Mouse (Mus musculus) frontal cortex, postnatal 14 days (tissue): ENCODE results near the gene Sult4a1.

ENCODE experiments used
- DNase-seq, 2 experiments: peaks; one replicate each; pipeline ENCODE4 v3.0.0; 2022; ENCODE audit warnings: low spot score in 2 of 2

The Sult4a1 gene

GRCm38 (mm10) chr15:84105105-84105923 is at the start of gene Sult4a1:
Gene Sult4a1 (minus strand): TSS chr15:84105754.
- DNase-seq = peak; percentile 41 to 54

- no peak for DNase-seq
These were observed 35.4 kb upstream of the Sult4a1 start for GRCm38 (mm10) chr15:84140929-84141328.

GRCm38 (mm10) chr15:84140109-84140508 is 34.6 kb upstream of the Sult4a1 start:
- DNase-seq = no peak

- no peak for DNase-seq
These were observed 34.0 kb upstream of the Sult4a1 start for GRCm38 (mm10) chr15:84139592-84140005.

GRCm38 (mm10) chr15:84136473-84137415 is 31.2 kb upstream of the Sult4a1 start:
- DNase-seq = no peak

- no peak for DNase-seq
These were observed 29.9 kb upstream of the Sult4a1 start for GRCm38 (mm10) chr15:84135472-84135871.

- DNase-seq = no peak
These were observed 27.9 kb upstream of the Sult4a1 start for GRCm38 (mm10) chr15:84133440-84133839.

- no peak for DNase-seq
These were observed 26.4 kb upstream of the Sult4a1 start for GRCm38 (mm10) chr15:84131971-84132370.

- no peak for DNase-seq
These were observed 25.7 kb upstream of the Sult4a1 start for GRCm38 (mm10) chr15:84131096-84131786.

GRCm38 (mm10) chr15:84126871-84127270 is 21.3 kb upstream of the Sult4a1 start:
- DNase-seq = no peak

GRCm38 (mm10) chr15:84126447-84126846 is 20.9 kb upstream of the Sult4a1 start:
- no peak for DNase-seq

GRCm38 (mm10) chr15:84124086-84124485 is 18.5 kb upstream of the Sult4a1 start:
- no peak for DNase-seq

GRCm38 (mm10) chr15:84123075-84123474 is 17.5 kb upstream of the Sult4a1 start, which contains the start of gene Pnpla5:
Gene Pnpla5 (minus strand): TSS chr15:84123175.
- no peak for DNase-seq

- DNase-seq = no peak
These were observed 15.5 kb upstream of the Sult4a1 start for GRCm38 (mm10) chr15:84121036-84121435.

GRCm38 (mm10) chr15:84120612-84121011 is 15.1 kb upstream of the Sult4a1 start:
- no peak for DNase-seq

GRCm38 (mm10) chr15:84116466-84116865 is 10.9 kb upstream of the Sult4a1 start:
- DNase-seq = no peak

GRCm38 (mm10) chr15:84115727-84116126 is 10.2 kb upstream of the Sult4a1 start:
- DNase-seq = no peak

- no peak for DNase-seq
These were observed 8.3 kb upstream of the Sult4a1 start for GRCm38 (mm10) chr15:84113873-84114272.

- DNase-seq = no peak
These were observed 3.3 kb upstream of the Sult4a1 start for GRCm38 (mm10) chr15:84108899-84109298.

- no peak for DNase-seq
These were observed 458 bp upstream of the Sult4a1 start for GRCm38 (mm10) chr15:84105924-84106500.

GRCm38 (mm10) chr15:84104626-84105025 is 928 bp downstream of the Sult4a1 start:
- no peak for DNase-seq
